Mouse (Mus musculus): ENCODE measurements around the gene Man1c1. TPM values are rescaled to one million over a fixed set of nuclear protein-coding genes. Genes with fewer than 3 reads are reported as not detected.

Man1c1 gene
- polyA plus RNA-seq, 1 experiment from 2014 or later, result 2.6 TPM

DNA sequence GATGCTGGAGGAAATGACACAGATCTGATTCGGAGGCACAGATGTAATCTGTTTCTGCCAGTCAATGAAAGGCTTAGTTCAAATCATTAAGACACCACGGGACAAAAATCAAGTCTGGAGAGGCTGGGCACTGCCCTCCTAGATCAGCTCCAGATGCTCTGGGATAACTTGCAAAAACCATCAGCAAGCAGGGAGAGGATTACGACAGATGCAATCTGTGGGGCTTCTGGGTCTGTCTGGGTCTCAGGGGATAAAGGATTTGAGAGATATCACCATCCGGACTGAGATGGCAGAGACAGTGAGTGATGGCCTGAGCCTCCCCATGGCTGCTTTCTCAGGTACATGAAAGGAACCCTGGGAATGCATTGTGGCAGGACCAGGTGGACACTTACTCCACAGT, 99.6 kb downstream of the Man1c1 start:
- Histone ChIP-seq H3K9me3 (ENCODE audit: control insufficient read depth, low read length) (no peaks in the 10 kb centered on the region), H3K4me3 (ENCODE audit: low read depth, low read length) (no peak overlapping the region), H3K9ac (ENCODE audit: low read length) (no peak overlapping the region), H3K36me3 (ENCODE audit: control insufficient read depth, insufficient read depth, low read length) (no peaks in the 10 kb centered on the region), H3K4me1 (ENCODE audit: control insufficient read depth, insufficient read depth, low read length) (peaks cover 3% of the 10 kb centered on the region; the same call in 1 of the 2 replicates), H3K4me2 (ENCODE audit: low read depth, severe bottlenecking) (no peak overlapping the region), H3K27ac (replicated peaks; ENCODE audit: low read depth, low read length) (no peak overlapping the region), H3K27me3 (ENCODE audit: control insufficient read depth, insufficient read depth, low read length) (no peaks in the 10 kb centered on the region)
- DNase-seq (ENCODE audit: low spot score), result no peak
- ATAC-seq (ENCODE audit: insufficient number of reproducible peaks, low FRiP score, low TSS enrichment, low read depth), result no peak
- 37% methylated on average over 4 of the region's 4 CpGs for WGBS

GRCm38 (mm10) chr4:134603553-134603952, 100.5 kb downstream of the Man1c1 start:
- ATAC-seq (ENCODE audit: insufficient number of reproducible peaks, low FRiP score, low TSS enrichment, low read depth) (no peak), DNase-seq (ENCODE audit: low spot score) (no peak)
- Histone ChIP-seq H3K9me3 (ENCODE audit: control insufficient read depth, low read length) (no peaks in the 10 kb centered on the region), H3K9ac (ENCODE audit: low read length) (no peak overlapping the region), H3K4me1 (ENCODE audit: control insufficient read depth, insufficient read depth, low read length) (peaks cover 3% of the 10 kb centered on the region; the same call in 1 of the 2 replicates), H3K4me2 (ENCODE audit: low read depth, severe bottlenecking) (no peak overlapping the region), H3K27ac (replicated peaks; ENCODE audit: low read depth, low read length) (no peak overlapping the region), H3K27me3 (ENCODE audit: control insufficient read depth, insufficient read depth, low read length) (no peaks in the 10 kb centered on the region), H3K36me3 (ENCODE audit: control insufficient read depth, insufficient read depth, low read length) (no peaks in the 10 kb centered on the region), H3K4me3 (ENCODE audit: low read depth, low read length) (no peak overlapping the region)
- 25% methylated on average over 5 of the region's 5 CpGs for WGBS

- Histone ChIP-seq H3K27ac (replicated peaks; ENCODE audit: low read depth, low read length) (no peak overlapping the region), H3K4me2 (ENCODE audit: low read depth, severe bottlenecking) (no peak overlapping the region), H3K9me3 (ENCODE audit: control insufficient read depth, low read length) (no peaks in the 10 kb centered on the region), H3K9ac (ENCODE audit: low read length) (no peak overlapping the region), H3K4me1 (ENCODE audit: control insufficient read depth, insufficient read depth, low read length) (peaks cover 3% of the 10 kb centered on the region; the same call in 1 of the 2 replicates), H3K27me3 (ENCODE audit: control insufficient read depth, insufficient read depth, low read length) (no peaks in the 10 kb centered on the region), H3K36me3 (ENCODE audit: control insufficient read depth, insufficient read depth, low read length) (no peaks in the 10 kb centered on the region), H3K4me3 (ENCODE audit: low read depth, low read length) (no peak overlapping the region)
- ATAC-seq (ENCODE audit: insufficient number of reproducible peaks, low FRiP score, low TSS enrichment, low read depth) (no peak), DNase-seq (ENCODE audit: low spot score) (no peak)
- WGBS, result 72% methylated on average over 3 of the region's 3 CpGs
Observed at GRCm38 (mm10) chr4:134602610-134603009, 101.5 kb downstream of the Man1c1 start.

DNA sequence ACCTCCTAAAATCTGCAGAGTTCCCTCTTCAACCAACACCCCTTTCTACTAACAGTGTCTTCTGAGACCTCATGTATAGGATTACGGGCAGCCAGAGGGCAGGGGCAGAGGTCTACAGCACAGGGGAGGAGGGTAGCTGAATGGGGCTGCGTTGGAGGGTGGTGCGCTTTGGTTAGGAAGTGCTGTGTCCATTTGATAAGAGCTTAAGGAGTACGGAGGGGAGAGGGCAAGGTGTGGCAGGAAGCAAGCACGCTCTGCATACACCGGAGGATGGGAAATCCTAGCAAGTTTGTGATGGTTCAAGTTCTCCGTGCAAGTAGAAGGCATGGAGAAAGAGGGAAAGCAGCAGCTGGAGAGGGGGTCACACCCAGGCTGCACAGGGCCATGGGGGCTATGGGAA, 102.1 kb downstream of the Man1c1 start:
- H3K4me2 ChIP-seq (ENCODE audit: low read depth, severe bottlenecking), result no peak overlapping the region
- 73% methylated on average over 7 of the region's 7 CpGs for WGBS
- no peaks in the 10 kb centered on the region for H3K9me3 ChIP-seq (ENCODE audit: control insufficient read depth, low read length)
- no peak for DNase-seq (ENCODE audit: low spot score)
- no peaks in the 10 kb centered on the region for H3K27me3 ChIP-seq (ENCODE audit: control insufficient read depth, insufficient read depth, low read length)
- no peak for ATAC-seq (ENCODE audit: insufficient number of reproducible peaks, low FRiP score, low TSS enrichment, low read depth)
- H3K4me3 ChIP-seq (ENCODE audit: low read depth, low read length), result no peak overlapping the region
- no peak overlapping the region for H3K27ac ChIP-seq (replicated peaks; ENCODE audit: low read depth, low read length)
- H3K4me1 ChIP-seq (ENCODE audit: control insufficient read depth, insufficient read depth, low read length), result peaks cover 3% of the 10 kb centered on the region; the same call in 1 of the 2 replicates
- no peaks in the 10 kb centered on the region for H3K36me3 ChIP-seq (ENCODE audit: control insufficient read depth, insufficient read depth, low read length)
- H3K9ac ChIP-seq (ENCODE audit: low read length), result no peak overlapping the region

DNA sequence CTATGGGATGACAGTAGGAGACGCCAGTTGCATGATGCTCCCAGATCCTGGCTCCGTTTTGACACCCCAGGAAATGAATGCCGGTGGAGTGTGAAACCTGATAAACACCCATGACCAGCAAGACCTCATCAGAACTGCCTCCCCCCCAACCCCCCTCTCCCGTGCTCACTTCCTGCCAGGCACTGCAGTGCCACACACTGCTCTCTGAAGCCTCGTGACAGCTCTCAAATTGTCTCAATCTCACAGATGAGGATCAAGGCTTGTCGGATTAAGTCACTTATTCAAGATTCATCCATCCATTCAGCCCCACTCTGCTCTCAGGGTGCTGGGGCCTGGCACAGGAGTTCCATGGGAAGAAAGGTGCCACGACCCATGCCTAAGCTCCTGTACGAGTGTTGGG, 102.7 kb downstream of the Man1c1 start:
- Histone ChIP-seq H3K27ac (replicated peaks; ENCODE audit: low read depth, low read length) (no peak overlapping the region), H3K27me3 (ENCODE audit: control insufficient read depth, insufficient read depth, low read length) (no peaks in the 10 kb centered on the region), H3K4me2 (ENCODE audit: low read depth, severe bottlenecking) (no peak overlapping the region), H3K9ac (ENCODE audit: low read length) (no peak overlapping the region), H3K9me3 (ENCODE audit: control insufficient read depth, low read length) (no peaks in the 10 kb centered on the region), H3K36me3 (ENCODE audit: control insufficient read depth, insufficient read depth, low read length) (no peaks in the 10 kb centered on the region), H3K4me3 (ENCODE audit: low read depth, low read length) (no peak overlapping the region), H3K4me1 (ENCODE audit: control insufficient read depth, insufficient read depth, low read length) (peaks cover 3% of the 10 kb centered on the region; the same call in 1 of the 2 replicates)
- no peak for DNase-seq (ENCODE audit: low spot score)
- WGBS, result 47% methylated on average over 8 of the region's 8 CpGs
- ATAC-seq (ENCODE audit: insufficient number of reproducible peaks, low FRiP score, low TSS enrichment, low read depth), result no peak

GRCm38 (mm10) chr4:134600777-134601176, 103.3 kb downstream of the Man1c1 start:
- 65% methylated on average over 7 of the region's 7 CpGs for WGBS
- Histone ChIP-seq H3K9me3 (ENCODE audit: control insufficient read depth, low read length) (no peaks in the 10 kb centered on the region), H3K27ac (replicated peaks; ENCODE audit: low read depth, low read length) (no peak overlapping the region), H3K9ac (ENCODE audit: low read length) (no peak overlapping the region), H3K4me3 (ENCODE audit: low read depth, low read length) (no peak overlapping the region), H3K4me1 (ENCODE audit: control insufficient read depth, insufficient read depth, low read length) (peaks cover 3% of the 10 kb centered on the region; the same call in 1 of the 2 replicates), H3K4me2 (ENCODE audit: low read depth, severe bottlenecking) (no peak overlapping the region), H3K27me3 (ENCODE audit: control insufficient read depth, insufficient read depth, low read length) (no peaks in the 10 kb centered on the region), H3K36me3 (ENCODE audit: control insufficient read depth, insufficient read depth, low read length) (no peaks in the 10 kb centered on the region)
- DNase-seq (ENCODE audit: low spot score) (no peak), ATAC-seq (ENCODE audit: insufficient number of reproducible peaks, low FRiP score, low TSS enrichment, low read depth) (no peak)

- Histone ChIP-seq H3K4me1 (ENCODE audit: control insufficient read depth, insufficient read depth, low read length) (peaks cover 3% of the 10 kb centered on the region; the same call in 1 of the 2 replicates), H3K36me3 (ENCODE audit: control insufficient read depth, insufficient read depth, low read length) (no peaks in the 10 kb centered on the region), H3K27ac (replicated peaks; ENCODE audit: low read depth, low read length) (no peak overlapping the region), H3K4me2 (ENCODE audit: low read depth, severe bottlenecking) (no peak overlapping the region), H3K9me3 (ENCODE audit: control insufficient read depth, low read length) (no peaks in the 10 kb centered on the region), H3K4me3 (ENCODE audit: low read depth, low read length) (no peak overlapping the region), H3K9ac (ENCODE audit: low read length) (no peak overlapping the region), H3K27me3 (ENCODE audit: control insufficient read depth, insufficient read depth, low read length) (no peaks in the 10 kb centered on the region)
- WGBS, result 86% methylated on average over 9 of the region's 9 CpGs
- ATAC-seq (ENCODE audit: insufficient number of reproducible peaks, low FRiP score, low TSS enrichment, low read depth), result no peak
- DNase-seq (ENCODE audit: low spot score), result no peak
Observed at GRCm38 (mm10) chr4:134600060-134600459, 104.0 kb downstream of the Man1c1 start.

- Histone ChIP-seq H3K4me2 (ENCODE audit: low read depth, severe bottlenecking) (no peak overlapping the region), H3K9ac (ENCODE audit: low read length) (no peak overlapping the region), H3K27ac (replicated peaks; ENCODE audit: low read depth, low read length) (no peak overlapping the region), H3K4me1 (ENCODE audit: control insufficient read depth, insufficient read depth, low read length) (no peaks in the 10 kb centered on the region), H3K9me3 (ENCODE audit: control insufficient read depth, low read length) (no peaks in the 10 kb centered on the region), H3K27me3 (ENCODE audit: control insufficient read depth, insufficient read depth, low read length) (no peaks in the 10 kb centered on the region), H3K4me3 (ENCODE audit: low read depth, low read length) (no peak overlapping the region), H3K36me3 (ENCODE audit: control insufficient read depth, insufficient read depth, low read length) (no peaks in the 10 kb centered on the region)
- ATAC-seq (ENCODE audit: insufficient number of reproducible peaks, low FRiP score, low TSS enrichment, low read depth), result no peak
- WGBS, result 72% methylated on average over 10 of the region's 10 CpGs
- no peak for DNase-seq (ENCODE audit: low spot score)
Observed at GRCm38 (mm10) chr4:134596816-134597692, 107.0 kb downstream of the Man1c1 start.

All from limb, embryonic 11.5 days (tissue).